Mouse (Mus musculus) CH12.LX (cell line): ENCODE data around the gene Tollip.

Experiments
- CHD2 ChIP-seq: IDR thresholded peaks from 2 replicates; pipeline ENCODE4 v1.6.1; 2011; ENCODE audit warnings: low read length, improper control_type of control experiment
- CTCF ChIP-seq, 2 experiments: IDR thresholded peaks in 1 of 2; conservative IDR thresholded peaks in 1 of 2; 2 replicates each; pipeline ENCODE4 v1.5.1; 2011 to 2012; ENCODE audit warnings: low read depth in 2 of 2, low read length in 2 of 2, improper control_type of control experiment in 1 of 2, inconsistent platforms in 1 of 2, mild to moderate bottlenecking in 1 of 2, moderate library complexity in 1 of 2
- EP300 ChIP-seq: IDR thresholded peaks from 2 replicates; pipeline ENCODE4 v1.6.1; 2011; ENCODE audit warnings: low read length, improper control_type of control experiment
- ETS1 ChIP-seq: conservative IDR thresholded peaks from 2 replicates; pipeline ENCODE4 v1.6.1; 2012; ENCODE audit warnings: low read depth, mild to moderate bottlenecking, inconsistent platforms, low read length, improper control_type of control experiment, moderate library complexity
- JUN ChIP-seq: IDR thresholded peaks from 2 replicates; pipeline ENCODE4 v1.6.1; 2011; ENCODE audit warnings: low read depth, mild to moderate bottlenecking, low read length, improper control_type of control experiment, moderate library complexity; ENCODE audit not compliant: insufficient read depth
- POLR2A ChIP-seq: IDR thresholded peaks from 2 replicates; pipeline ENCODE4 v1.6.1; 2011; ENCODE audit warnings: low read depth, mild to moderate bottlenecking, improper control_type of control experiment, low read length
- SIN3A ChIP-seq: IDR thresholded peaks from 2 replicates; pipeline ENCODE4 v1.6.1; 2012; ENCODE audit warnings: low read length, improper control_type of control experiment, inconsistent platforms
- SMC3 ChIP-seq: IDR thresholded peaks from 2 replicates; pipeline ENCODE4 v1.6.1; 2011; ENCODE audit warnings: low read depth, low read length, improper control_type of control experiment
- TCF12 ChIP-seq: IDR thresholded peaks from 2 replicates; pipeline ENCODE4 v1.6.1; 2014; ENCODE audit warnings: low read depth, mild to moderate bottlenecking, inconsistent platforms, low read length, improper control_type of control experiment
- UBTF ChIP-seq: IDR thresholded peaks from 2 replicates; pipeline ENCODE4 v1.6.1; 2012; ENCODE audit warnings: low read depth, mild to moderate bottlenecking, inconsistent platforms, low read length, improper control_type of control experiment, moderate library complexity

DNA sequence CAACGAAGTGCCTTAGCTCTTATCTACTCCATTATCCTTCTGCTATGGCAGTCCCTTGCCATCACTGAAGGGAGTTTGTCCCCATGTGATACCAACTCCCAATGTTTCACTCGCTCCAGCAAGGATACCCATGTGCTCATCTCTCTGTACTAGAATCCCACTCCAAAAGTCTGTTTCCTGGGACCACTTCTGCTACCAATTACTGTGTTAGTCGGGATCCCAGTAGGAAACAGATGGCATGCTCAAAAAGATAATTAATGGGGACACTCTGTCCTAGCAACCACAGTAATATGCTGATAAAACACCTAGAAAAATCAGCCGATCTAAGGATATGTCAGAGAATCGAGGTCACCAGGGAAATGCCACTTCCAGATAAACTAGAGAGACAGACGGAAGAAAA lies 9.7 kb downstream of the Tollip start:
- TF ChIP-seq JUN (no peak), CTCF (conservative IDR thresholded peaks at IDR 0.05 in 1 of 2, IDR thresholded peaks at IDR 0.05 in 1 of 2; ENCODE audit: low read depth in 2 of 2, low read length in 2 of 2) (no peak), SIN3A (no peak), POLR2A (no peak), UBTF (no peak), CHD2 (no peak), TCF12 (no peak), ETS1 (no peak), SMC3 (no peak), EP300 (no peak)
